Comparison of ENCODE assay signal across 11 mouse cellular contexts in the genomic region with DNA sequence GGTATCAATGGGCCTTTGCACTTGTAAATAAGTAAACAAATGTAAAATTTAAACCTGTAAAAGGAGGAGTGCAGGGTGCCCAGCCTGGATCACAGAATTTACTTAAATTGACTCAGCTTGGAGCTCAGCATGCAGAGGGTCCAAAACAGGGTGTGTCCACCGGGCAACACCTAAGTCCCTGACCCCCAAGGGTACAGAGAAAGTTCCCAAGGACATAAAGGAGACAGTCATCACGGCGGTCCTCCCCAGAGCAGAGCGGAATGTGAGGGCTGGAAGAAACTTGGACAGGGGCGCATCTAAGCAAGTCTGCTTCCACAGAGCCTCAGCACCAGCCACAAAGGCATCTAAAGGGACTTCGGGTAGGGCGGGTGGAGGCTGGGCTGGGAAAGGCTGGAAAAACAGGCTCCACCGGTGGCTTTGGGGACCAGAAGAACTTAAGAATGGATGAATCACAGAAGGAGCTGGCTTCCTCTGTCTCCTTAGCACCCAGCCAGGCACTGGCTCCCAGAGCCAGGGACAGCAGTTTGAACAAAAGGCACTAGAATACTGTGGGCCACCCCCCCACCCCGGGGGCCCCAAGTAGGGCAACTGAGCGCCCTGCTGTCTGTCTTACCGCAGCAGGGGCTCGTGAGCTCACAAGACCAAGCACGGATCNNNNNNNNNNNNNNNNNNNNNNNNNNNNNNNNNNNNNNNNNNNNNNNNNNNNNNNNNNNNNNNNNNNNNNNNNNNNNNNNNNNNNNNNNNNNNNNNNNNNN. TPM values are rescaled to one million over a fixed set of nuclear protein-coding genes. Genes with fewer than 3 reads are reported as not detected.
DNase-seq lines count a peak whose midpoint lies in the region; ATAC-seq lines count a peak whose summit lies in the region.
"Had no signal": no experiment of that assay in that cellular context is flagged by ENCODE, and none has a peak within 500 bp of the region (broad histone marks: within the 10 kb centered on the region; RNA-seq: fewer than 3 reads in every experiment).

No protein-coding gene starts in this region.

- WGBS in hindbrain, embryonic 10.5 days = 39% methylated on average over 13 of the region's 13 CpGs
- 35% methylated on average over 13 of the region's 13 CpGs for WGBS in hindbrain, embryonic 16.5 days
- WGBS in limb, embryonic 13.5 days = 42% methylated on average over 13 of the region's 13 CpGs

- H3K4me3 ChIP-seq in hindbrain, embryonic 10.5 days = no peak overlapping the region
- no peak overlapping the region for H3K4me3 ChIP-seq in hindbrain, embryonic 16.5 days (ENCODE audit: low read length)
- no peak overlapping the region for H3K4me3 ChIP-seq in limb, embryonic 13.5 days

- H3K27me3 ChIP-seq in hindbrain, embryonic 10.5 days (ENCODE audit: insufficient read depth, poor library complexity, severe bottlenecking) = no peaks in the 10 kb centered on the region
- no peaks in the 10 kb centered on the region for H3K27me3 ChIP-seq in hindbrain, embryonic 16.5 days (replicated peaks; ENCODE audit: control insufficient read depth, insufficient read depth, low read length)
- H3K27me3 ChIP-seq in limb, embryonic 13.5 days = no peaks in the 10 kb centered on the region

- no peaks in the 10 kb centered on the region for H3K36me3 ChIP-seq in hindbrain, embryonic 10.5 days
- H3K36me3 ChIP-seq in hindbrain, embryonic 16.5 days (ENCODE audit: control insufficient read depth, insufficient read depth, low read length) = no peaks in the 10 kb centered on the region
- H3K36me3 ChIP-seq in limb, embryonic 13.5 days = no peaks in the 10 kb centered on the region; the same call in 1 of the 2 replicates
- H3K36me3 ChIP-seq: G1E had no signal

- H3K9me3 ChIP-seq in hindbrain, embryonic 10.5 days = no peaks in the 10 kb centered on the region
- H3K9me3 ChIP-seq in hindbrain, embryonic 16.5 days (ENCODE audit: control insufficient read depth, low read length) = no peaks in the 10 kb centered on the region
- no peaks in the 10 kb centered on the region for H3K9me3 ChIP-seq in limb, embryonic 13.5 days

- H3K4me2 ChIP-seq in hindbrain, embryonic 16.5 days (ENCODE audit: low read length) = no peak overlapping the region
- H3K4me2 ChIP-seq in limb, embryonic 13.5 days (replicated peaks) = no peak overlapping the region

- ATAC-seq in hindbrain, embryonic 16.5 days = no peak; the same call in 1 of the 2 replicates
- ATAC-seq in limb, embryonic 13.5 days (ENCODE audit: low FRiP score, low read depth) = peak; percentile 4; the same call in 1 of the 2 replicates

- H3K4me1 ChIP-seq in hindbrain, embryonic 10.5 days (replicated peaks) = peaks cover 48% of the 10 kb centered on the region
- peaks cover 5% of the 10 kb centered on the region for H3K4me1 ChIP-seq in hindbrain, embryonic 16.5 days (ENCODE audit: control insufficient read depth, insufficient read depth, low read depth, low read length)
- peaks cover 39% of the 10 kb centered on the region for H3K4me1 ChIP-seq in limb, embryonic 13.5 days

- DNase-seq in hindbrain, embryonic 10.5 days (ENCODE audit: low spot score) = no peak
- DNase-seq in urinary bladder, adult 18-20 months (ENCODE audit: low spot score in 2 of 2) = peak; percentile 64 to 72
- no peak for DNase-seq in urinary bladder, postnatal 10 days (ENCODE audit: low spot score)
- no peak for DNase-seq in cerebellum, postnatal 36 days
- DNase-seq in left cerebral cortex, adult 11 months (ENCODE audit: low spot score) = no peak
- DNase-seq in left cerebral cortex, adult 8-10 months (ENCODE audit: low spot score in 2 of 2) = no peak
- DNase-seq: adrenal gland, postnatal 25 days; thymus, postnatal 25 days had no signal

- H3K27ac ChIP-seq in hindbrain, embryonic 10.5 days = peak overlapping the region; percentile 72
- H3K27ac ChIP-seq in hindbrain, embryonic 16.5 days (ENCODE audit: low read depth, low read length) = no peak overlapping the region
- 0 out of 2 replicates have a peak overlapping the region, but pooled peaks have one; percentile 6 for H3K27ac ChIP-seq in limb, embryonic 13.5 days

- no peak overlapping the region for H3K9ac ChIP-seq in hindbrain, embryonic 16.5 days (ENCODE audit: low read depth, low read length)
- 0 out of 2 replicates have a peak overlapping the region, but pooled peaks have one; percentile 13 for H3K9ac ChIP-seq in limb, embryonic 13.5 days

RNA-seq across cellular contexts. Expression of gene Kazn, which starts 10.2 kb away (rescaled TPM):
- 11.4 and 14.3 TPM in 2 replicates for polyA plus RNA-seq in hindbrain, embryonic 10.5 days (2016; fragmentation: Nextera tagmentation; extraction: Ambion mirVana)
- 26.4 and 27.1 TPM in 2 replicates for polyA plus RNA-seq in hindbrain, embryonic 16.5 days (2015; fragmentation: Nextera tagmentation; extraction: Ambion mirVana)
- 14.4 and 15.3 TPM in 2 replicates for polyA plus RNA-seq in limb, embryonic 13.5 days (2015; fragmentation: Nextera tagmentation; extraction: Ambion mirVana)
- total RNA-seq in left cerebral cortex, adult 8-10 months (2022) = 100 to 1,000 TPM in 2 of 4 experiments, 10 to 100 TPM in 2; 91.5 to 107 (median 100) TPM
- polyA plus RNA-seq: G1E had no signal

Comparison
In these comparisons a context has a peak if more than half of its experiments do, and no peak if none do; other contexts are left out.
1. DNase-seq: peak in urinary bladder, adult 18-20 months (2 of 2); none in hindbrain, embryonic 10.5 days (single experiment), urinary bladder, postnatal 10 days (single experiment), cerebellum, postnatal 36 days (0 of 2), left cerebral cortex, adult 11 months (single experiment) and left cerebral cortex, adult 8-10 months (0 of 2).